Mouse (Mus musculus): ENCODE measurements at regions not wholly inside any gene's neighbourhood (a gene's known extent, or its start where the extent isn't known, plus 50 kb on each side); places are given as distances from the start of the nearest gene placed in this dataset.
"Not testable (repeated sequence)": the region's sequence is repeated elsewhere in the genome, so short reads cannot be mapped to it uniquely, and the experiment has no call there.

- no peak for DNase-seq (ENCODE audit: low spot score in 2 of 2)
Observed at GRCm38 (mm10) chr2:10990043-10990728, 181.7 kb upstream of the Prkcq start.

DNA sequence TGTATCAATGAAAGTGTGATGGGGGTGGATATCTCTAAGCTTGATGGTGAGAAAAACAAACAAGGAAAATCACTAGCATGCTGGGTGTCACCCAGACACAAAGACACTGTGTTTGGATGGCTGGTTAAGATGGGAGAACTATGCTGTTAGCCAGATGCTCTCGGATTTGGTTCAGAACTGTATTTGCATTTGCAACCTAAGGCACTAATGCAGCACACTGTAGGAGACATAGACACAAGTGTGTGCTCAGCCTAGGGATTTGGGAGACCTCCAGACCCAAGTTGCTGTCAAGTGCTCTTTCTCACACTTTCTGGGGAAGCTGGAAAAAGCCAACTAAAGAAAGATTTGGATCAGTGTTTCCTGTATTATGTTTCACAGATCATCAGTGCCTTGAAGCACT, 173.1 kb upstream of the Prkcq start:
- no peak for DNase-seq (ENCODE audit: low spot score in 2 of 2)

DNA sequence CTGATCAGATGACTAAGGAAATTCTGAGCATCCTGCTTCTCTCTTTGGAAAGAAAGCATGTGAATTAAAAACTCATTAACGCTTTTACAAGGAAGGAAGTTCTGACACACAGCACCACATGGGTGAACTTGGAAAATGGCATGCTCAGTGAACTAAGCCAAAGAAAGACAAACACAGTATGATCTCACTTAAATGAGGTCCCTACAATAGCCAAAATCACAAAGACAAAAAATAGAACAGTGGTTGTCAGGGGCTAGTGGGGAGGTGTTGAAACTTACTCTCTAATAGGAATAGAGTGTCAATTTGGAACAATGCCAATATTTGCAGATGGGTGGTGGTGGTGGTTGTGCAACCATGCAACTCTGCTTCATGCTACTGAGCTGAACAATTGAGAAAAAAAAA, 172.7 kb upstream of the Prkcq start:
- DNase-seq (ENCODE audit: low spot score in 2 of 2), result no peak

DNA sequence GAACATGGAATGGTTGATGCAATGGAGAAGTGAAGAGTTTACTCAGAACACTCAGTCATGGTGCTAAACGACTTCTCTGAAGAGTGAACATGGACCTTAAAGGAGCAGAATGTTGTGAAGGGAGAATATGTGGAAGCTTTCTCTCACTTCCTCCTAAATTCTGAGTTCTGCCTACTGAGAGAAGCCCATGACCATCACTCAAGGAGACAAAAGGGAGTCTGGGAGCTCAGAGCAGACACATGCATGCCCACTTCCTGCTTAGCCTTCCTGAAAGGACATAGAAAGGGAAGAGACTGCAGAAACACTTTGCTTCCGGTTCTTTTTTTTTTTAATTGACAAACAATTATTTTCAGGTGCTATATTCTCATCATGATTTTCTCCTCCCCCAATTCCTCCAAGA, 166.1 kb upstream of the Prkcq start:
- DNase-seq (ENCODE audit: low spot score in 2 of 2), result no peak

DNA sequence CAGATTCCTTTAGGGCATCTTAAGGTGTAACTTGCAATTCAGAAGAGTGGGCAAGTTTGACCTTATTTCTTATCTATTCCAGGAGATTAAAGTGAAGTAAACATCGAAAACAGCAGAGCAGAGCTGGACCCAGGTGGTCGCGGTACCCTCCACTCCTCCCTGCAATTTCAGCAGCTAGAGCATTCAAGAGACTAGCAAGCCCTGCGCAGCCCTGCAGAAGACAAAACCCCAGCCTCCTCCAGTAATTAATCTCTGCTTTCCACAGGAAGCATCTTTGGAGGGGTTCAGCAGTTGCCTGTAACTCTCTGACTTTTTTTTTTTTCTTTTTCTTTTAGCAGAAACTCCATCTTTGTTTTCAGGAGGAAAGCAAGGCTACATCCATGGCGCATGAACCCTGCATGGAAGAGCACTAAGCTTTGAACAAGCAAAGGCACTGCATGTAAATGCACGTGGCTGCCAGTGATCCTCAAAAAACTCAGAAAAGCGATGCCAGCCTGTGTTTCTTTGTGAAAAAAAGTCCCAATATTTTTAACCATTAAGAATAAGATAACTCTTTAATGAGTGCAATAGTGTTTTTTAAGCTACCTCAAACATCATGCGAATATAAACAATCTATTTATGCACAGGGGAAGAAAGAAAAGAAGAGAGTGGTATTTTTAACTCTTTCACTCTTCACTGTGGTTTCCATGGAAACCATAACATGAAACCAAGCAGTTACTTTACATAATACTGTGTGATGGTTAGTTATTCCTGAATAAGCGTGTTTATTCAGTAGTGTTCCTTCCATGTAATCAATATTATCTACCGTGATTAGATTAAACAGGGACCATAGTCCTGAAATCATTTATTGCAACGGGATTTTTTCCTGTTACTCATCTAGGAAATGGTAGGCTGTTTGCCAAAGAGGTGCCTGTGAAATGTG, 160.6 kb upstream of the Prkcq start:
- no peak for DNase-seq (ENCODE audit: low spot score in 2 of 2)

DNA sequence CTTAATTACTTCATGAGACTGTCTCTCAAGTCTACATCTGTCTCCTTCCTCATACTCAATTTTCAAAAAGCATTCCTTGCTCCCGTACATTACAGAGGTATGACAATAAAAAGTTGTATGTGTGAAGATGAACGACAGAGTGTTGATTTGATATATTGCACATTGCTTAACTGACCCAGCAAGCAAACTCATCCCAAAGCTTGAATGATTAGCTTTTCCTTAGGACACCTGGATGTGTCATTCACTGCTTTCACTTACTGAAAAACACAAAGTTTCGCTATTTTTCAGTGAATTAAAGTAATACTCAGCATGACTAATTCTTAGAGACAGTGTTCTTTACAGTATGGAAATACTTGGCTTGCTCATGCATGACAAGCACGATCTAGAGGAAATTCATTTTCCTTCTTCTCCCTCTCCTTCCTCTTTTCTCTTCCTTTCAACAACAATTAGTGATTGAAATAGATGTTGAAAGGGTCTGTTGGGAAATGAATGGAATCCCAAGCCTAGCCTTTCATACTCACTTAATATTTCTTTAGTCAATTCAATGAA, 159.5 kb upstream of the Prkcq start:
- DNase-seq (ENCODE audit: low spot score in 2 of 2), result no peak

DNA sequence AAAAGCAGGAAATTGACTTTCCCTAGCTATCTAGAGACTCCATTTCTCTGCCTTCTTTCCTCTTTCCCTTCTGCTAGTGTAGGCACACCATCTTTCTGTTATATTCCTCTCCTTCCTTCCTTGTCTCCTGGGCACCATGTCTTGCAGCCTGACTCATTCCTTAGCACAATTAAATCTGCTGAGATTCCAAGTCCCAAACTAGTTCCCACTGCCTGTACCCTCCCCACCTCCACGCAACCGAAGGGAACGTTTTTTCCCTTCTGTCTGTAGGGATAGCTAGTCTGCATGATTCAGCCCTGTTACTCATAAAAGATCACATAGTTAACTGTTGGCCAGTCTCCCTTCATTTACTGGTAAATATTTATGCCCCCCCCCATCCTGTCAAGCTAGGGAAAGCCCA, 158.8 kb upstream of the Prkcq start:
- DNase-seq (ENCODE audit: low spot score in 2 of 2), result peak in 1 of 2 experiments; percentile 22

DNA sequence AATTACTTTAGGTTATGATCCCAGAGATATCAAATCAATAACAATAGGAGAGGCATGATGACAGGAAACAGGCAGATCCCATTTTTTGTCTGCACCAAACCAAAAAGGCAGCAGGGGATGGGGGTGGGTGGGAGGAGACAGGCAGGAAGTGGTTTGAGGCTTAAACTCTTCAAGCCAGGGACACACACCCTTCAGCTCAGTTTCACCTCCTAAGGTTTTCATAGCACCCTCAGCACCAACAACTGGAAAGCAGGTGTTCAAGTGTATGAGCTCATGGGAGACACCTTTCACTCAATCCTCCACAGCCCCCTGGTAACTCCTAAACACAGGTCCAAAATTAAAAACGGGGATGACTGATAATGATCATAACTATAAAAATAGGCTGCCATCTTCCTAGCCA, 155.5 kb upstream of the Prkcq start:
- DNase-seq (ENCODE audit: low spot score in 2 of 2), result no peak

GRCm38 (mm10) chr2:11032891-11033290, 139.0 kb upstream of the Prkcq start:
- DNase-seq (ENCODE audit: low spot score in 2 of 2), result no peak

- DNase-seq (ENCODE audit: low spot score in 2 of 2), result no peak
Observed at GRCm38 (mm10) chr2:11034178-11034577, 137.7 kb upstream of the Prkcq start.

DNA sequence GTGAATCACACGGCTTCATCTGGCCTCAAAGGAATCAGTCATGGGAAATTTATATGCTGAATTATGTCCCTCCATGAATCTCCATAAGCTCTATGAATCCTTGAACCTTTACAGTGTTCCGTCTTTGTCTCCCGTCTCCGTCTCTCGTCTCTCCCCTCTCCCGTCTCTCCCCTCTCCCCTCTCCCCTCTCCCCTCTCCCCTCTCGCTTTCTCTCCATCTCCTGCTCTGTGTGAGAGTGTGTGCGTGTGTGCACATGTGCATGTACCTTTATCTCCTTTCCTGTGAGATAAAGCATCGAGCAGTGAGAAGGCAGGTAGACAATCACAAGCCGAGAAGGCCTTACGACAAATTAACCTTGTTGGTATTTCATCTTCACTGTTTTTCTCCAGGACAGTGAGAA, 134.6 kb upstream of the Prkcq start:
- DNase-seq (ENCODE audit: low spot score in 2 of 2), result no peak

GRCm38 (mm10) chr2:11038440-11038839, 133.5 kb upstream of the Prkcq start:
- DNase-seq (ENCODE audit: low spot score in 2 of 2), result no peak

- no peak for DNase-seq (ENCODE audit: low spot score in 2 of 2)
Observed at GRCm38 (mm10) chr2:11040005-11040404, 131.9 kb upstream of the Prkcq start.

- no peak for DNase-seq (ENCODE audit: low spot score in 2 of 2)
Observed at GRCm38 (mm10) chr2:11044727-11045274, 127.1 kb upstream of the Prkcq start.

- no peak for DNase-seq (ENCODE audit: low spot score in 2 of 2)
Observed at GRCm38 (mm10) chr2:11051621-11052020, 120.3 kb upstream of the Prkcq start.

GRCm38 (mm10) chr2:11059731-11060425, 112.0 kb upstream of the Prkcq start:
- peak; percentile 12 to 16 for DNase-seq (ENCODE audit: low spot score in 2 of 2)

DNA sequence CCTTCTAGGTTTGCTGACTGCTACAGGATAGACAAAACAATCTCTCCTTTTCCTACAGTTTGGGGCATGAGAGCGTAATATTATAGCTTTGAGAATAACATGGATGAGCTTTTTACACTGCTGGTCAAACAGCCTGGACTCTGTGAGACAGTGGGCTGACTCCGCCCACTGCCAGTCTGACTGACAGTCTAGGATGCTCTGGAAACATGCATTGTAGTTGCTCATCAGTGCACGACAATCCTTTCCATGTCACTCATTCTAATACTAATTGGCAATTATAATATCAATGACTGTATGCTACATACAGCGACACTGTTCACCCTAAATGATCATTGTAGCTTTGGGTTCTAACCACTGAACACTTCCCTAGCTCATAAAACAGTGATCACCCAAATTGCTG, 104.5 kb upstream of the Prkcq start:
- no peak for DNase-seq (ENCODE audit: low spot score in 2 of 2)

DNA sequence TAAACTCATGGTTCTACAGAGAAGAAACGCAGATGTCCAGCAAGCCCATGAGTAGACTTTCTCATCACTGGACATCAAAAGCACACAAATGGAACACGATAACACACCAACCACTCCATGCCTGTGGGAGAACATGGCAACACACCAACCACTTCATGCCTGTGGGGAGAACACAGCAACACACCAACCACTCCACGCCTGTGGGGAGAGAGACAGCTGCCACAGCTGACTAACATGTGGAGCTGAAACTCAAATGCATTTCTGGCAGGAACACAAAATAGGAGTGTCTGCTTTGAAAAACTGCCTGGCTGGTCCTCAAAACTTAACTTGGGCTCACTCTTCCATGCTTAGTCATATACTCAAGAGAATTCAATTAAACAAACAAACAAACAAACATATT, 88.4 kb upstream of the Prkcq start:
- DNase-seq (ENCODE audit: low spot score in 2 of 2), result no peak

DNA sequence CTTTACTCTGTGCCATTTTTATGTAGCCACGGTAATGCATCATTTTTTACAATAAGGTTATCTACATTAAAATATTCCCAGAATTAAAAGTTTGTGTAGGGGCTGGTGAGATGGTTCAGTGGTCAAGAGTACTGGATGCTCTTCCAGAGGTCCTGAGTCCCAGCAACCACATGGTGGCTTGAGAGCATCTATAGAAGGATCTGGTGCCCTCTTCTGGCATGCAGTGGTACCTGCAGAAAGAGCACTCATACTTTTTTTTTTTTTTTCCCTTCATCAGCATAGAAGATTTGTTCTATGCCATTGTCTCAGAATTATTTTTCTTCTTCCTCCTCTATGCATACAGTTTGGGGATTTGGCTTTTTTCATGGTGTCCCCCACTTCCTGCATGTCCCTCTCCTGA, 84.9 kb upstream of the Prkcq start:
- no peak for DNase-seq (ENCODE audit: low spot score in 2 of 2)

- not testable (repeated sequence) for DNase-seq (ENCODE audit: low spot score in 2 of 2)
Observed at GRCm38 (mm10) chr2:11099834-11100622, 71.9 kb upstream of the Prkcq start.

GRCm38 (mm10) chr2:11113191-11113590, 58.7 kb upstream of the Prkcq start:
- peak; percentile 5 to 13 for DNase-seq (ENCODE audit: low spot score in 2 of 2)
